Mouse (Mus musculus) bone marrow macrophage, adult 2 months (primary cell): Measurements from ENCODE around the gene Sos2.

Experiments
- CTCF ChIP-seq: IDR thresholded peaks from 2 replicates; pipeline ENCODE4 v1.5.1; 2012; ENCODE audit warnings: low read depth, mild to moderate bottlenecking, low read length, moderate library complexity
- POLR2A ChIP-seq: IDR thresholded peaks from 2 replicates; pipeline ENCODE4 v1.6.1; 2012; ENCODE audit warnings: mild to moderate bottlenecking, low read depth, low read length, borderline replicate concordance

- TF ChIP-seq POLR2A, result no peak
- TF ChIP-seq CTCF, result no peak
These were observed 7.4 kb upstream of the Sos2 start for GRCm38 (mm10) chr12:69689094-69689493.
